Mouse (Mus musculus): ENCODE data around the gene Ak9.

DNA sequence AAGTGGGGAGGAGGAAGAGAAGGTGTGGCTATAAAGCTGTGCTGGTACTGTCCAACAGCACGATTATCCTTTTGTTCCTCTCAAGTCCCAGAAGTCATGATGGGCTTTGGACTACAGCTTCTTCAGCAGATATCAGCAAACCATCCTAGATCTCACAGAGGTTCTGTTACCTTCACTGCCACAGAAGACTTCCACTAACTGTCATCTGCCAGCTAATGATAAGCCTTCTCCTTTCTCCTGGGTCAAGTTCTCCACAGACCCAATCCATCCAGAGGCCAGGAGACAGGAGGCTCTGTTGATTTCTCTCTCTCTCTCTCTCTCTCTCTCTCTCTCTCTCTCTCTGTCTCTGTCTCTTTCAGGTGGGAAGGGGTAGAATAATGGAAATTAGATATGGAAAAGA lies 144.4 kb downstream of the Ak9 start:
- TF ChIP-seq POLR2A (IDR thresholded peaks at IDR 0.05; ENCODE audit: extremely low read depth, insufficient read depth, low read length) (no peak), CTCF (IDR thresholded peaks at IDR 0.05; ENCODE audit: extremely low read depth, insufficient read depth, low read length) (no peak)

Measured in cortical plate, adult 2 months (tissue).